Mouse (Mus musculus) regulatory T cell (primary cell): ENCODE results near the gene Cacna1f.

ENCODE experiments used
- in situ Hi-C: fragments of 300-600 bp; cut with MboI, MseI; formaldehyde crosslinking; loops from one replicate; pipeline ENCODE4 v1.15.1; 2025; ENCODE audit warnings: high pct_unique_total_duplicates

The Cacna1f gene

GRCm38 (mm10) chrX:7674284-7675000, 67.6 kb downstream of the Cacna1f start:
- in situ Hi-C loops: no loop called here

GRCm38 (mm10) chrX:7675001-7675380, 68.1 kb downstream of the Cacna1f start:
- in situ Hi-C loops: no loop called here

GRCm38 (mm10) chrX:7678986-7679385, 72.1 kb downstream of the Cacna1f start:
- in situ Hi-C loops: no loop called here

GRCm38 (mm10) chrX:7679405-7680056, 72.6 kb downstream of the Cacna1f start:
- in situ Hi-C loops: no loop called here

GRCm38 (mm10) chrX:7680057-7680412, 73.2 kb downstream of the Cacna1f start:
- in situ Hi-C loops: no loop called here

GRCm38 (mm10) chrX:7680864-7681263, 74.0 kb downstream of the Cacna1f start, which contains the start of gene Magix:
Magix (minus strand) TSS chrX:7681251.
- in situ Hi-C loops: no loop called here
